Mouse (Mus musculus) limb, embryonic 12.5 days (tissue): ENCODE measurements around the gene Olfr1099. TPM values are rescaled to one million over a fixed set of nuclear protein-coding genes. Genes with fewer than 3 reads are reported as not detected.

Source experiments
- ATAC-seq: fragments of 200-750 bp; cut with Nextera tagmentation; 2 replicates; pipeline ENCODE4 v1.8.0; 2017; ENCODE audit warnings: low read depth, moderate TSS enrichment; ENCODE audit not compliant: insufficient number of reproducible peaks, insufficient read depth, low FRiP score, low TSS enrichment
- H3K27ac ChIP-seq: fragments of 300-500 bp; sonication (generic); 2 replicates; pipeline ENCODE4 v1.5.1; 2016; ENCODE audit warnings: mild to moderate bottlenecking, moderate library complexity
- H3K27me3 ChIP-seq: fragments of 300-500 bp; sonication (generic); 2 replicates; pipeline ENCODE4 v1.6.1; 2016; ENCODE audit warnings: mild to moderate bottlenecking, moderate library complexity
- H3K36me3 ChIP-seq: fragments of 300-500 bp; sonication (generic); 2 replicates; pipeline ENCODE4 v1.6.1; 2016; ENCODE audit warnings: mild to moderate bottlenecking, moderate library complexity
- H3K4me1 ChIP-seq: fragments of 300-500 bp; sonication (generic); replicated peaks from 2 replicates; pipeline ENCODE4 v1.6.1; 2016
- H3K4me2 ChIP-seq: fragments of 300-500 bp; sonication (generic); 2 replicates; pipeline ENCODE4 v1.6.1; 2016; ENCODE audit warnings: mild to moderate bottlenecking, moderate library complexity
- H3K4me3 ChIP-seq: fragments of 300-500 bp; sonication (generic); replicated peaks from 2 replicates; pipeline ENCODE4 v1.5.1; 2016; ENCODE audit warnings: mild to moderate bottlenecking
- H3K9ac ChIP-seq: fragments of 300-500 bp; sonication (generic); replicated peaks from 2 replicates; pipeline ENCODE4 v1.6.1; 2016; ENCODE audit warnings: mild to moderate bottlenecking, moderate library complexity
- H3K9me3 ChIP-seq: fragments of 300-500 bp; sonication (generic); 2 replicates; pipeline ENCODE4 v1.6.1; 2016; ENCODE audit warnings: mild to moderate bottlenecking, moderate library complexity
- WGBS: fragments of 180-500 bp; shearing (Covaris S2); methylation state at CpG from one replicate; pipeline ENCODE4 v1.1.7; 2016; 5-methylcytosine and 5-hydroxymethylcytosine counted together
- polyA plus RNA-seq: library from polyadenylated mRNA; unstranded; fragments of >200 nt; fragmentation: Nextera tagmentation; extraction: Ambion mirVana; gene quantifications from 2 replicates; pipeline ENCODE4 v1.2.1, GENCODE M21; 2016

Olfr1099 gene
- not detected in 2 replicates for polyA plus RNA-seq

DNA sequence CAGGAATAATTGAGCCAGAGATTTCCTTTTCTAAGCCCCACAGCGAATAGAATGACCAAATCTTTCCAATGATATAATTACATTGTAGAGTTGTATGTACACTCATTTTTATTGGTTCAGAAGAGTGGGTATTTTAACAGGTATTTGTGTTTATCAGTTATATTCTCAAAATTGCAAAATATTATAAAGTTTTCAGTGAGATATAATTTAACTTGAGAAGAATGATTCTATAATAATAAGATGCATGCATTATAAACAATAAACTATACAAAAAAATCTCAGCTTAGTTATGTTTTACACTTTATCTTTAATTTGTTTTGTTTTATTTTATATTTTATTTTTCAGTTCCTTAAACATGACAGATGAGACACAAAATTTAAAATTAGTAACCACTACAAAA is at the start of gene Olfr1099:
TSS of gene Olfr1099 (minus strand) at position 101 of the 400 bp plus-strand sequence.
- WGBS = 85% methylated on average over 1 of the region's 1 CpGs
- Histone ChIP-seq H3K9ac (no peak within 1 kb of the TSS), H3K27ac (no peak within 1 kb of the TSS), H3K36me3 (no peaks in the 10 kb centered on the region), H3K4me2 (no peak within 1 kb of the TSS), H3K27me3 (no peaks in the 10 kb centered on the region), H3K4me3 (no peak within 1 kb of the TSS), H3K9me3 (no peaks in the 10 kb centered on the region), H3K4me1 (no peaks in the 10 kb centered on the region)
- ATAC-seq = no peak

DNA sequence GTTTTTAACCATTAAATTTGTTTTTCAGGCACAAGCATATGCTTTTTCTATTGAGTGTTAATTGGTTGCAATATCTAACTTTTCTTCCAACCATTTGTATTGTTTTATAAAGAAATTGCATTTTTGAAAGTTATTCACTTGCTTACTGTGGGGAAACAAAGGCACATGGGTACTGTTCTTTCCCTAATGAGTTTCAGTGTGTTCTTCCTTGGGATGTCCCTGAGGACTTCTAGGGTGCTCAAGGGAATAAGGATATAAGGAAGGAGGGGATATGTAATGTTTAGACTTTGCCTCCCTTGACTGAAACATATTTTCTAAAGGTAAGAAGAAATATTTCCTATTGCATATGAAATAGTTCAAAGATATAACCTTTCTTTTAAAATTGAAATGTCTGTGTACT is 37.6 kb upstream of the Olfr1099 start, which contains the start of gene Olfr1102:
TSS of gene Olfr1102 (plus strand) at position 301 of the 400 bp plus-strand sequence.
- Histone ChIP-seq H3K36me3 (no peaks in the 10 kb centered on the region), H3K4me2 (no peak within 1 kb of the TSS), H3K27me3 (no peaks in the 10 kb centered on the region), H3K9me3 (no peaks in the 10 kb centered on the region), H3K4me3 (no peak within 1 kb of the TSS), H3K27ac (no peak within 1 kb of the TSS), H3K9ac (no peak within 1 kb of the TSS), H3K4me1 (no peaks in the 10 kb centered on the region)
- ATAC-seq = no peak

DNA sequence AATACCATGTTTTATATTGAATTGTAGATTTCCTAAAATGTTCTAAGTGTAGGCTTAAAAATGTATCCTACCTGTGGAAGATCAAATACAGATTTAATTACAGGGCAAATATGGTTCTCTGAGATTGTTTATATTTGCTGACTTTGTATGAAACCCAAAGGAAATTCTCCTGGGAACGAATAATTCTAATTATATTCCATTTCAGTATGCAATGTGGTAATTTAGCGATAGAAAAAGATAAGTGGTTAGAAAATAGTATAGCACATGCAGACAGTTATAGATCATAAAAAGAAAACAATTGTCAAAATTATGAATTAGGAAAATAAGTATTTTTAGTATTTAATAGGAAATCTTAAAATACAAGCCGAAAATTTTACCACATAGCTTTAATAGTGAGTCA is 30.6 kb upstream of the Olfr1099 start, which contains the start of gene Olfr1101:
TSS of gene Olfr1101 (minus strand) at position 101 of the 400 bp plus-strand sequence.
- Histone ChIP-seq H3K4me1 (no peaks in the 10 kb centered on the region), H3K4me2 (no peak within 1 kb of the TSS), H3K9me3 (no peaks in the 10 kb centered on the region), H3K27me3 (no peaks in the 10 kb centered on the region), H3K27ac (no peak within 1 kb of the TSS), H3K9ac (no peak within 1 kb of the TSS), H3K36me3 (no peaks in the 10 kb centered on the region), H3K4me3 (no peak within 1 kb of the TSS)
- ATAC-seq = no peak
- 84% methylated on average over 3 of the region's 3 CpGs for WGBS

DNA sequence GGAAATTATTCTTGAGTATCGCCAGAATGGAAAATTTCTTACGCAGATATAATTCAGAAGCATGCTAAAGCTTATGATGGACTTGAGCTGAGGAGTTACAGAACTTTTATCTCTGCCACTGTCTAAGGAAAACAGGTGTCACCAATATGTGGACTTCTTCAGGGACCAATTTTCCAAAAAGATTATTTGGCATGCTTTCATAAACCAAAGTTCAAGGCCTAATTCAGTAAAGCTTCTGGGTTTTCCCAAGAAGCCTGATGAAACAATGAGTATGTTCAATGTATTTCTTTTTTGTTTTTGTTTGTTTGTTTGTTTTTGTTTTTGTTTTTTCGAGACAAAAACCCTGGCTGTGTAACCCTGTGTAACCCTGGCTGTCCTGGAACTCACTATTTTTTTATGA is 19.4 kb upstream of the Olfr1099 start, which contains the start of gene Olfr1100:
TSS of gene Olfr1100 (minus strand) at position 101 of the 400 bp plus-strand sequence.
- Histone ChIP-seq H3K27ac (no peak within 1 kb of the TSS), H3K9ac (no peak within 1 kb of the TSS), H3K4me2 (no peak within 1 kb of the TSS), H3K27me3 (no peaks in the 10 kb centered on the region), H3K36me3 (no peaks in the 10 kb centered on the region), H3K9me3 (no peaks in the 10 kb centered on the region), H3K4me1 (no peaks in the 10 kb centered on the region), H3K4me3 (no peak within 1 kb of the TSS)
- WGBS = 80% methylated on average over 3 of the region's 3 CpGs
- ATAC-seq = no peak

DNA sequence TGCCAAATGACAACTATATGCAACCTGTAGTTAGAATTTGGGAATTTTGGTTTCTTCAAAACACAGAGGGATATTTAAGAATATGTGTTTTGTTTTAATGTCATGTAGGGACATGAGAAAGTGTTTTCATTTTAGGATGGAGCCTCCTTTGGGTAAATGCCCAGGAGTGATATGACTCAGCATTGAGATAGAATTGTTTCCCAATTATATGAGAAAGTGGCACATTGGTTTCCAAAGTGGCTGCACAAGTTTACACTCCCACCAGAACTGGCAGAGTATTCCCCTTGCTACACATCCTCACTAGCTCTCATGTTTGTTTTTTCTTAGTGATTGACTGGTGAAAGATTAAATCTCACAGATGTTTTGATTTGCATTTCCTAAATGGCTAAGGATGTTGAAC is 33.9 kb downstream of the Olfr1099 start:
- H3K36me3 ChIP-seq = no peaks in the 10 kb centered on the region
- H3K9me3 ChIP-seq = no peaks in the 10 kb centered on the region
- no peak overlapping the region for H3K27ac ChIP-seq
- no peak overlapping the region for H3K4me3 ChIP-seq
- H3K9ac ChIP-seq = no peak overlapping the region
- no peak for ATAC-seq
- H3K4me1 ChIP-seq = no peaks in the 10 kb centered on the region
- no peaks in the 10 kb centered on the region for H3K27me3 ChIP-seq
- H3K4me2 ChIP-seq = no peak overlapping the region

DNA sequence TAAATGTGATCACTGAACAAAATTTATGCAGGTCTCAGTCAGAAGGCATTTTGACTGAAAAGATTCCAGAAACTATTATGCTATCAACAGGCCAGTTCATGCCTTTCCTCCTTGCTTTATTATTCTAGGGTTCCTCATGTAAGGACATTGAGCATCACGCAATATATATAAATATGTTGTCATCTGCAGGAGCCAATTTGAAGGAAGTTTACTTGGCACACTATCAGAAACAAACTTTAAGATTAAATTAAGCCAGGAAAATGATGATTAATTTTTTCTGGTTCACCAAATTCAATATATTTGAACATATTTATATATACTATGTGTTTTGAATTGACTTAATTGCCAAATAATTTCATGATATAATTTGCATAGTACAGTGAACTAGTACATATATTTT is 36.0 kb downstream of the Olfr1099 start, which contains the start of gene Olfr1098:
TSS of gene Olfr1098 (minus strand) at position 101 of the 400 bp plus-strand sequence.
- H3K36me3 ChIP-seq = no peaks in the 10 kb centered on the region
- no peak for ATAC-seq
- H3K4me3 ChIP-seq = no peak within 1 kb of the TSS
- H3K27ac ChIP-seq = no peak within 1 kb of the TSS
- H3K4me1 ChIP-seq = no peaks in the 10 kb centered on the region
- 89% methylated on average over 1 of the region's 1 CpGs for WGBS
- no peak within 1 kb of the TSS for H3K4me2 ChIP-seq
- no peak within 1 kb of the TSS for H3K9ac ChIP-seq
- no peaks in the 10 kb centered on the region for H3K27me3 ChIP-seq
- no peaks in the 10 kb centered on the region for H3K9me3 ChIP-seq

DNA sequence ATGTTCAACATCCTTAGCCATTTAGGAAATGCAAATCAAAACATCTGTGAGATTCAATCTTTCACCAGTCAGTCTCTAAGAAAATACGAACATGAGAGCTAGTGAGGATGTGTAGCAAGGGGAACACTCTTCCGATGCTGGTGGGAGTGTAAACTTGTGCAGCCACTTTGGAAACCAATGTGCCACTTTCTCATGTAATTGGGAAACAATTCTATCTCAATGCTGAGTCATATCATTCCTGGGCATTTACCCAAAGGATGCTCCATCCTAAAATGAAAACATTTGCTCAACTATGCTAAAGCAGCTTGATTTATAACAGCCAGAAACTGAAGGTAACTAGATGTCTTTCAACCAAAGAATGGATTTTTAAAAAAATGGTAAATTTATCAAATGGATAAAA is 54.8 kb downstream of the Olfr1099 start:
- no peak overlapping the region for H3K27ac ChIP-seq
- 94% methylated on average over 2 of the region's 2 CpGs for WGBS
- no peaks in the 10 kb centered on the region for H3K9me3 ChIP-seq
- no peak overlapping the region for H3K4me3 ChIP-seq
- no peak overlapping the region for H3K9ac ChIP-seq
- no peak for ATAC-seq
- no peaks in the 10 kb centered on the region for H3K36me3 ChIP-seq
- no peaks in the 10 kb centered on the region for H3K4me1 ChIP-seq
- no peaks in the 10 kb centered on the region for H3K27me3 ChIP-seq
- H3K4me2 ChIP-seq = no peak overlapping the region

Other genes with a start within 250 kb of the Olfr1099 start
- not detected in 2 replicates for gene Olfr1089, start 227.0 kb downstream of the Olfr1099 start, polyA plus RNA-seq
- gene Olfr1090, start 201.7 kb downstream of the Olfr1099 start, polyA plus RNA-seq = not detected in 2 replicates
- gene Olfr1093, start 178.2 kb downstream of the Olfr1099 start, polyA plus RNA-seq = not detected in 2 replicates
- gene Olfr141, start 150.7 kb downstream of the Olfr1099 start, polyA plus RNA-seq = not detected in 2 replicates
- not detected in 2 replicates for gene Olfr1094, start 136.0 kb downstream of the Olfr1099 start, polyA plus RNA-seq
- gene Olfr1095, start 109.0 kb downstream of the Olfr1099 start, polyA plus RNA-seq = not detected in 2 replicates
- not detected in 2 replicates for gene Gm13723, start 85.9 kb downstream of the Olfr1099 start, polyA plus RNA-seq
- gene Olfr1097, start 68.5 kb downstream of the Olfr1099 start, polyA plus RNA-seq = not detected in 2 replicates
- gene Olfr1098, start 36.1 kb downstream of the Olfr1099 start, polyA plus RNA-seq = not detected in 2 replicates
- gene Olfr1100, start 19.3 kb upstream of the Olfr1099 start, polyA plus RNA-seq = not detected in 2 replicates
- gene Olfr1101, start 30.5 kb upstream of the Olfr1099 start, polyA plus RNA-seq = not detected in 2 replicates
- not detected in 2 replicates for gene Olfr1102, start 37.7 kb upstream of the Olfr1099 start, polyA plus RNA-seq
- gene Olfr1104, start 66.4 kb upstream of the Olfr1099 start, polyA plus RNA-seq = not detected in 2 replicates
- gene Olfr1105, start 75.8 kb upstream of the Olfr1099 start, polyA plus RNA-seq = not detected in 2 replicates
- not detected in 2 replicates for gene Olfr1106, start 91.6 kb upstream of the Olfr1099 start, polyA plus RNA-seq
- gene Olfr1107, start 115.1 kb upstream of the Olfr1099 start, polyA plus RNA-seq = not detected in 2 replicates
- not detected in 2 replicates for gene Olfr1109, start 135.3 kb upstream of the Olfr1099 start, polyA plus RNA-seq
- gene Olfr259, start 153.9 kb upstream of the Olfr1099 start, polyA plus RNA-seq = not detected in 2 replicates
- gene Olfr1110, start 179.6 kb upstream of the Olfr1099 start, polyA plus RNA-seq = not detected in 2 replicates
- not detected in 2 replicates for gene Olfr1111, start 191.9 kb upstream of the Olfr1099 start, polyA plus RNA-seq
- not detected in 2 replicates for gene Olfr1112, start 227.1 kb upstream of the Olfr1099 start, polyA plus RNA-seq
- gene Olfr1113, start 248.3 kb upstream of the Olfr1099 start, polyA plus RNA-seq = not detected in 2 replicates